Mouse (Mus musculus) ovary, adult 18-20 months (tissue): ENCODE measurements around the gene Pigc.

ENCODE experiments used
- DNase-seq: peaks from one replicate; pipeline ENCODE4 v3.0.0; 2022; ENCODE audit warnings: low spot score, mixed read lengths

Gene Pigc

GRCm38 (mm10) chr1:162008631-162009067 lies 39.7 kb downstream of the Pigc start:
- DNase-seq, result no peak

- no peak for DNase-seq
Measured at GRCm38 (mm10) chr1:162009086-162009485, 40.1 kb downstream of the Pigc start.

- DNase-seq, result no peak
Measured at GRCm38 (mm10) chr1:162011523-162012245, 42.7 kb downstream of the Pigc start.

GRCm38 (mm10) chr1:162013561-162013960 lies 44.6 kb downstream of the Pigc start:
- DNase-seq, result no peak

- no peak for DNase-seq
Measured at GRCm38 (mm10) chr1:162015247-162015862, 46.4 kb downstream of the Pigc start.

- no peak for DNase-seq
Measured at GRCm38 (mm10) chr1:162016982-162017381, 48.0 kb downstream of the Pigc start.

DNA sequence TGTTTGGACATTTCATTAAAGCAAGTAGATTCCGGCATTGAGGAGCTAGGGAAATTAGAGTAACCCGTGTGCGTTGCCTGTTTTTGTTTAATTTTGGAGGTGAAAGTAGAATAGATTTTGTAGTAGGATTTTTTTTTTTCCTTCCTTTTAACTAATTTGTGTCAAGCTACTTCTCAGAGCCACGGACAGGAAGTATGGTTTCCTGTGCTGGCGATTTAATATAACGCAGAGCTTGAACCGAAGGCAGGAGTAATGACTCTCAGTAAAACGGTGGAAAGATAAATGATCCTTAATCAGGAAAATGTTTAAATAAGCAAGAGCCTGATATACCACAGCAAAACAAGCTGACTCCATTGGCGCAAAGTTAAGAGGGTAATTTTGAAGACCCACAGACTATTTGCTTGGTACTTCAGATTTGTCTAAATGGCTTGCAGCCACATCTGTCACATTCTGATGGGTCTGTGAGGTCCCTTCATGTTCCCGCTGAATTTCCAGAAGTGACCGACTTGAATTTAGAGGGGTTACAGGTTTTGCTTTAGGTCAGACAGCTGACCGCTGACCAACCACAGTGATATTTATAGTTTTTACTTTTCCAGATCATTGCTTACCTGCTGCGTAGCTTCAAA lies 49.1 kb downstream of the Pigc start:
- DNase-seq, result no peak

DNA sequence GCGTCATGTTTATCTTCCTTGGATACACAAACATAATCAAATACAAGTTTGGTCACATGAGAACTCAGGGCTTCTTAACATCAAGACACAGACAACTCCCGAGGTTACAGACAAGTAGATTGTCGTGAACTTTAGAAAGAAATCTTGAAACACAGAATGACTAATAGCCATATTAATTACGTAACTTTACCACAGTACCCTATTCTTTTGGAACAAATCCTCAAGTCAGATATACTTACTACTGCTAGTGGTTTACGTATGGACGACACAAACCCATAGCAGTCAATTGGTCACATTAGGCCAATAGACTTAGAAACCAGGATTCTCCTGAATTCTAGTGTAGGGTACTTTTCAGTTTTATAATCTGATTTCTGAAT lies 49.6 kb downstream of the Pigc start:
- DNase-seq, result no peak

DNA sequence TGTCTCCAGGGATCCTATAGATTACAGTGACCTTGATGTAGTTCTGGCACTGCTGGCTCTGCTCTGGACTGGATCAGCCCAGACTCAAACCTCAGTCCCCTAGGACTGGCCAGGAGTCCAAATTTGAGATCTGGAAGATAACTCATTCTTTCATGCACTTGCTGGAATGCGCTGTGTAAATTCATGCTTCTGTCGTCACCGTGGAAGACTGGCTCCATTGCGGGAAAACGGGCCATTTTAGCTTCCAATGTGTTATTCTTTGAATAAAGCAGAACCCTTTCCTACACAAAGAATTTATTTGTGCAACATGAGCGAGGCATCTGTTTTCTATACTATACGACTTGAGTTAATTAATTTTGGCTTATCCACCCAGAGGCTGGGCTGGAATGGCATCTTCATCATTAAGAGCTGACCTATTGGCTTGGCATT lies 51.3 kb downstream of the Pigc start:
- no peak for DNase-seq

- no peak for DNase-seq
Measured at GRCm38 (mm10) chr1:162020766-162021165, 51.8 kb downstream of the Pigc start.
